Mouse (Mus musculus) midbrain, embryonic 11.5 days (tissue): ENCODE data around the gene Dapk3. TPM values are rescaled to one million over a fixed set of nuclear protein-coding genes. Genes with fewer than 3 reads are reported as not detected.
"Not testable (repeated sequence)": the region's sequence is repeated elsewhere in the genome, so short reads cannot be mapped to it uniquely, and the experiment has no call there.

Experiments
- ATAC-seq: fragments of 200-750 bp; cut with Nextera tagmentation; 2 replicates; pipeline ENCODE4 v1.8.0; 2017; ENCODE audit warnings: moderate TSS enrichment, moderate library complexity; ENCODE audit not compliant: low FRiP score
- DNase-seq: peaks from one replicate; pipeline ENCODE4 v3.0.0; 2015; ENCODE audit warnings: low spot score; ENCODE audit errors: missing footprints
- H3K27ac ChIP-seq: fragments of 300-500 bp; sonication (generic); 2 replicates; pipeline ENCODE4 v1.5.1; 2014; ENCODE audit warnings: low read depth, low read length
- H3K27me3 ChIP-seq: fragments of 300-500 bp; sonication (generic); 2 replicates; pipeline ENCODE4 v1.6.1; 2014; ENCODE audit warnings: mild to moderate bottlenecking, low read length, moderate library complexity, mixed read lengths; ENCODE audit not compliant: control insufficient read depth, insufficient read depth
- H3K36me3 ChIP-seq: fragments of 300-500 bp; sonication (generic); 2 replicates; pipeline ENCODE4 v1.6.1; 2014; ENCODE audit warnings: mild to moderate bottlenecking, low read length, moderate library complexity, mixed read lengths; ENCODE audit not compliant: control insufficient read depth, insufficient read depth
- H3K4me1 ChIP-seq: fragments of 300-500 bp; sonication (generic); 2 replicates; pipeline ENCODE4 v1.6.1; 2014; ENCODE audit warnings: low read length; ENCODE audit not compliant: control insufficient read depth, insufficient read depth
- H3K4me2 ChIP-seq: fragments of 300-500 bp; sonication (generic); 2 replicates; pipeline ENCODE4 v1.6.1; 2014; ENCODE audit warnings: mild to moderate bottlenecking, moderate library complexity
- H3K4me3 ChIP-seq: fragments of 300-500 bp; sonication (generic); 2 replicates; pipeline ENCODE4 v1.5.1; 2014; ENCODE audit warnings: low read depth, low read length
- H3K9ac ChIP-seq: fragments of 300-500 bp; sonication (generic); 2 replicates; pipeline ENCODE4 v1.6.1; 2014; ENCODE audit warnings: low read length
- H3K9me3 ChIP-seq: fragments of 300-500 bp; sonication (generic); 2 replicates; pipeline ENCODE4 v1.6.1; 2016; ENCODE audit warnings: low read length; ENCODE audit not compliant: control insufficient read depth
- WGBS: fragments of 180-500 bp; shearing (Covaris S2); extraction: QIAGEN DNeasy Blood & Tissue Kit; methylation state at CpG from one replicate; pipeline ENCODE4 v1.1.7; 2014; 5-methylcytosine and 5-hydroxymethylcytosine counted together
- polyA plus RNA-seq: library from polyadenylated mRNA; unstranded; fragments of >200 nt; fragmentation: Nextera tagmentation; extraction: Ambion mirVana; gene quantifications from 2 replicates; pipeline ENCODE4 v1.2.1, GENCODE M21; 2014

Gene Dapk3
- polyA plus RNA-seq, 1 experiment from 2014 or later, result 50.6 TPM

- Histone ChIP-seq H3K27me3 (no peaks in the 10 kb centered on the region), H3K27ac (no peak overlapping the region), H3K4me3 (no peak overlapping the region), H3K4me1 (peaks cover 9% of the 10 kb centered on the region), H3K36me3 (peaks cover 20% of the 10 kb centered on the region), H3K9me3 (no peaks in the 10 kb centered on the region), H3K9ac (no peak overlapping the region), H3K4me2 (no peak overlapping the region)
- DNase-seq, result peak; percentile 80
- WGBS, result 62% methylated on average over 2 of the region's 2 CpGs
- ATAC-seq, result peak; percentile 10; the same call in 1 of the 2 replicates
These were observed 20.5 kb upstream of the Dapk3 start for GRCm38 (mm10) chr10:81162318-81162652.

GRCm38 (mm10) chr10:81165118-81165517 lies 17.7 kb upstream of the Dapk3 start:
- Histone ChIP-seq H3K4me3 (no peak overlapping the region), H3K9ac (no peak overlapping the region), H3K4me1 (peaks cover 14% of the 10 kb centered on the region), H3K27ac (no peak overlapping the region), H3K4me2 (no peak overlapping the region), H3K27me3 (no peaks in the 10 kb centered on the region), H3K36me3 (peaks cover 13% of the 10 kb centered on the region), H3K9me3 (no peaks in the 10 kb centered on the region)
- no peak for ATAC-seq
- WGBS, result 89% methylated on average over 8 of the region's 8 CpGs
- no peak for DNase-seq

GRCm38 (mm10) chr10:81167200-81168086 lies 15.4 kb upstream of the Dapk3 start, which contains the start of gene Pias4:
Pias4 (minus strand) TSS chr10:81167923.
- peak within 1 kb of the TSS; percentile 88 for H3K9ac ChIP-seq
- no peaks in the 10 kb centered on the region for H3K9me3 ChIP-seq
- H3K27me3 ChIP-seq, result no peaks in the 10 kb centered on the region
- H3K36me3 ChIP-seq, result peaks cover 3% of the 10 kb centered on the region
- peak within 1 kb of the TSS; percentile 95 for H3K4me2 ChIP-seq
- H3K4me1 ChIP-seq, result peaks cover 14% of the 10 kb centered on the region
- peak within 1 kb of the TSS; percentile 57; the same call in 1 of the 2 replicates for H3K27ac ChIP-seq
- under 1% methylated on average over 59 of the region's 64 CpGs for WGBS
- DNase-seq, result peak; percentile 99
- peak; percentile 94 for ATAC-seq
- H3K4me3 ChIP-seq, result peak within 1 kb of the TSS; percentile 96

GRCm38 (mm10) chr10:81168087-81168431 lies 14.7 kb upstream of the Dapk3 start:
- peak; percentile 75 for ATAC-seq
- H3K4me3 ChIP-seq, result peak overlapping the region; percentile 96
- peak overlapping the region; percentile 51 for H3K4me2 ChIP-seq
- H3K27me3 ChIP-seq, result no peaks in the 10 kb centered on the region
- WGBS, result 9% methylated on average over 5 of the region's 5 CpGs
- H3K27ac ChIP-seq, result peak overlapping the region; percentile 57; the same call in 1 of the 2 replicates
- H3K4me1 ChIP-seq, result peaks cover 14% of the 10 kb centered on the region
- no peaks in the 10 kb centered on the region; the same call in 1 of the 2 replicates for H3K36me3 ChIP-seq
- no peak for DNase-seq
- no peaks in the 10 kb centered on the region for H3K9me3 ChIP-seq
- peak overlapping the region; percentile 53 for H3K9ac ChIP-seq

- peaks cover 20% of the 10 kb centered on the region for H3K4me1 ChIP-seq
- WGBS, result 4% methylated on average over 29 of the region's 29 CpGs
- H3K27me3 ChIP-seq, result no peaks in the 10 kb centered on the region
- peak overlapping the region; percentile 57; the same call in 1 of the 2 replicates for H3K27ac ChIP-seq
- ATAC-seq, result peak; percentile 31; the same call in 1 of the 2 replicates
- no peaks in the 10 kb centered on the region; the same call in 1 of the 2 replicates for H3K36me3 ChIP-seq
- peak overlapping the region; percentile 96 for H3K4me3 ChIP-seq
- H3K4me2 ChIP-seq, result peak overlapping the region; percentile 51
- peak overlapping the region; percentile 53 for H3K9ac ChIP-seq
- no peaks in the 10 kb centered on the region for H3K9me3 ChIP-seq
- DNase-seq, result peak; percentile 94
These were observed 14.1 kb upstream of the Dapk3 start for GRCm38 (mm10) chr10:81168521-81169244.

- not testable (repeated sequence) for H3K27ac ChIP-seq, H3K9ac ChIP-seq, H3K4me3 ChIP-seq, H3K27me3 ChIP-seq, ATAC-seq, H3K36me3 ChIP-seq, H3K9me3 ChIP-seq, H3K4me2 ChIP-seq
- peak; percentile 81 for DNase-seq
- H3K4me1 ChIP-seq, result peaks cover 24% of the 10 kb centered on the region
- 56% methylated on average over 9 of the region's 14 CpGs for WGBS
These were observed 13.3 kb upstream of the Dapk3 start for GRCm38 (mm10) chr10:81169411-81169900.

- peak overlapping the region; percentile 27 for H3K4me2 ChIP-seq
- DNase-seq, result peak; percentile 99
- peaks cover 3% of the 10 kb centered on the region for H3K36me3 ChIP-seq
- H3K27me3 ChIP-seq, result no peaks in the 10 kb centered on the region
- WGBS, result 10% methylated on average over 21 of the region's 21 CpGs
- ATAC-seq, result peak; percentile 20
- no peak overlapping the region for H3K4me3 ChIP-seq
- H3K9me3 ChIP-seq, result no peaks in the 10 kb centered on the region
- H3K9ac ChIP-seq, result peak overlapping the region; percentile 59
- H3K4me1 ChIP-seq, result peaks cover 25% of the 10 kb centered on the region
- H3K27ac ChIP-seq, result peak overlapping the region; percentile 79
These were observed 9.7 kb upstream of the Dapk3 start for GRCm38 (mm10) chr10:81173132-81173531.

- Histone ChIP-seq H3K4me2 (peak overlapping the region; percentile 74), H3K36me3 (peaks cover 19% of the 10 kb centered on the region), H3K9ac (peak overlapping the region; percentile 79), H3K4me3 (peak overlapping the region; percentile 38), H3K27ac (peak overlapping the region; percentile 86), H3K27me3 (no peaks in the 10 kb centered on the region), H3K4me1 (peaks cover 29% of the 10 kb centered on the region), H3K9me3 (no peaks in the 10 kb centered on the region)
- 2% methylated on average over 29 of the region's 29 CpGs for WGBS
- peak; percentile 75 for ATAC-seq
- peak; percentile 99 for DNase-seq
These were observed 8.0 kb upstream of the Dapk3 start for GRCm38 (mm10) chr10:81174617-81175344.
